Mouse (Mus musculus) embryonic facial prominence, embryonic 11.5 days (tissue): Measurements from ENCODE around the gene Lef1. TPM values are rescaled to one million over a fixed set of nuclear protein-coding genes. Genes with fewer than 3 reads are reported as not detected.

Source experiments
- ATAC-seq: fragments of 200-750 bp; cut with Nextera tagmentation; replicated peaks from 2 replicates; pipeline ENCODE4 v1.8.0; 2017; ENCODE audit warnings: low read depth; ENCODE audit not compliant: insufficient number of reproducible peaks, low FRiP score, low TSS enrichment
- DNase-seq: peaks from one replicate; pipeline ENCODE4 v3.0.0-alpha.2; 2015; ENCODE audit warnings: low spot score
- H3K27ac ChIP-seq: fragments of 300-500 bp; sonication (generic); replicated peaks from 2 replicates; pipeline ENCODE4 v1.5.1; 2014; ENCODE audit warnings: mild to moderate bottlenecking, low read depth, low read length, control low read depth
- H3K27me3 ChIP-seq: fragments of 300-500 bp; sonication (generic); 2 replicates; pipeline ENCODE4 v1.6.1; 2014; ENCODE audit warnings: mild to moderate bottlenecking, low read length, moderate library complexity, mixed read lengths; ENCODE audit not compliant: control insufficient read depth, insufficient read depth
- H3K36me3 ChIP-seq: fragments of 300-500 bp; sonication (generic); replicated peaks from 2 replicates; pipeline ENCODE4 v1.6.1; 2014; ENCODE audit warnings: low read depth, mild to moderate bottlenecking, low read length, moderate library complexity, mixed read lengths; ENCODE audit not compliant: control insufficient read depth, insufficient read depth
- H3K4me1 ChIP-seq: fragments of 300-500 bp; sonication (generic); 2 replicates; pipeline ENCODE4 v1.6.1; 2014; ENCODE audit warnings: low read length, mixed read lengths; ENCODE audit not compliant: control insufficient read depth, insufficient read depth
- H3K4me2 ChIP-seq: fragments of 300-500 bp; sonication (generic); 2 replicates; pipeline ENCODE4 v1.6.1; 2014; ENCODE audit warnings: low read depth, mild to moderate bottlenecking, control low read depth, low read length, moderate library complexity
- H3K4me3 ChIP-seq: fragments of 300-500 bp; sonication (generic); 2 replicates; pipeline ENCODE4 v1.5.1; 2014; ENCODE audit warnings: low read depth, low read length, control low read depth
- H3K9ac ChIP-seq: fragments of 300-500 bp; sonication (generic); replicated peaks from 2 replicates; pipeline ENCODE4 v1.6.1; 2014; ENCODE audit warnings: mild to moderate bottlenecking, control low read depth, low read length
- H3K9me3 ChIP-seq: fragments of 300-500 bp; sonication (generic); replicated peaks from 2 replicates; pipeline ENCODE4 v1.6.1; 2016; ENCODE audit warnings: mild to moderate bottlenecking, low read length, inconsistent platforms, mixed read lengths; ENCODE audit not compliant: control insufficient read depth
- WGBS: fragments of 180-500 bp; shearing (Covaris S2); extraction: QIAGEN DNeasy Blood & Tissue Kit; methylation state at CpG from one replicate; pipeline ENCODE4 v1.1.7; 2014; 5-methylcytosine and 5-hydroxymethylcytosine counted together
- polyA plus RNA-seq: library from polyadenylated mRNA; unstranded; fragments of >200 nt; fragmentation: Nextera tagmentation; extraction: Ambion mirVana; gene quantifications from 2 replicates; pipeline ENCODE4 v1.2.1, GENCODE M21; 2014

The Lef1 gene
- polyA plus RNA-seq, 1 experiment from 2014 or later, result 87.2 TPM

- ATAC-seq, result no peak
- Histone ChIP-seq H3K4me2 (no peak overlapping the region), H3K4me3 (no peak overlapping the region), H3K9ac (no peak overlapping the region), H3K27me3 (no peaks in the 10 kb centered on the region), H3K4me1 (peaks cover 3% of the 10 kb centered on the region; the same call in 1 of the 2 replicates), H3K36me3 (no peaks in the 10 kb centered on the region), H3K9me3 (no peaks in the 10 kb centered on the region), H3K27ac (no peak overlapping the region)
- 71% methylated on average over 9 of the region's 9 CpGs for WGBS
- DNase-seq, result no peak
Measured at GRCm38 (mm10) chr3:131138224-131138623, 28.0 kb downstream of the Lef1 start.

DNA sequence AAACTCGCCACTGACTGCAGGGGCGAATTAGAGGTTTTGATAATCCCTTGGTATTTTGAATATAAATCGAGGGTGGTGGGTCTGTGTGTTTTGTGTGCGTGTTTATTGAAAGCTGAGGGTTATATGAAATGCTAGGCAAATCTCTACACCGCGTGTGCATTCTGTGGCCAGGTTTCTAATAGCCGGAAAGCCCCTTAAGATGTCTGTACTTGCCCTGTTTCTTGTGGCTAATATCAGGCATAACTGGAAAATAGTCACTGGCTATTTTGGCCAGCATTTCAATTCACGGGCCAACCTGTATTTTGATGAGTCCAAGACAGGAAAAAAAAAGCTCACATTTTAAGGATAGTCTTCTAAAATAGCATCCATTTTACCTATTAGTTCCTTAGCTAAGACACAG is 28.5 kb downstream of the Lef1 start:
- 66% methylated on average over 8 of the region's 8 CpGs for WGBS

GRCm38 (mm10) chr3:131139345-131140090 is 29.2 kb downstream of the Lef1 start:
- Histone ChIP-seq H3K27me3 (no peaks in the 10 kb centered on the region), H3K4me3 (no peak overlapping the region), H3K27ac (no peak overlapping the region), H3K9me3 (no peaks in the 10 kb centered on the region), H3K36me3 (no peaks in the 10 kb centered on the region), H3K4me2 (no peak overlapping the region), H3K9ac (no peak overlapping the region), H3K4me1 (peaks cover 3% of the 10 kb centered on the region; the same call in 1 of the 2 replicates)
- DNase-seq (no peak), ATAC-seq (no peak)
- 43% methylated on average over 14 of the region's 14 CpGs for WGBS

More for the DNA sequence above, 28.5 kb downstream of the Lef1 start:
- DNase-seq (no peak), ATAC-seq (no peak)
- H3K4me2 ChIP-seq, result no peak overlapping the region
- H3K36me3 ChIP-seq, result no peaks in the 10 kb centered on the region
- no peaks in the 10 kb centered on the region for H3K27me3 ChIP-seq
- H3K9me3 ChIP-seq, result no peaks in the 10 kb centered on the region
- no peak overlapping the region for H3K9ac ChIP-seq
- H3K4me1 ChIP-seq, result peaks cover 3% of the 10 kb centered on the region; the same call in 1 of the 2 replicates
- no peak overlapping the region for H3K27ac ChIP-seq
- H3K4me3 ChIP-seq, result no peak overlapping the region

DNA sequence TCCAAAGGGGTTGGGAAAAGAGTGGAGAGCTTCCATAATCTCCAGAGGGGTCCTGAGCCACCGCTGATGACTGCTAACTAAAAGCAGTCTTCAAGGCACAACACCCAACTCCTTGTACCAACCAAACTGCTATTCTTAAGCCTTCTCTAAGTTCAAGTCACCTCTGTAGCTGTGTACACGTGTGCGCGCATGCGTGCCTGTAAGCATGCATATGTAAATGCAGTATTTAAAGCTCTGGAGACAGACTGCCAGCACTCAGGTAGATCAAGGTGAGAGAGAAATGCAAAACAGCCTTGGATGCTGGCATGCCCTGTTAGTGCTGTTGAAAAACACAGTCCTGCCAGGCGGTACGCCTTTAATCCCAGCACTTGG is 29.8 kb downstream of the Lef1 start:
- Histone ChIP-seq H3K4me1 (peaks cover 3% of the 10 kb centered on the region; the same call in 1 of the 2 replicates), H3K36me3 (no peaks in the 10 kb centered on the region), H3K4me2 (no peak overlapping the region), H3K27ac (no peak overlapping the region), H3K9ac (no peak overlapping the region), H3K9me3 (no peaks in the 10 kb centered on the region), H3K4me3 (no peak overlapping the region), H3K27me3 (no peaks in the 10 kb centered on the region)
- 88% methylated on average over 7 of the region's 7 CpGs for WGBS
- DNase-seq (no peak), ATAC-seq (no peak)

GRCm38 (mm10) chr3:131141546-131141945 is 31.3 kb downstream of the Lef1 start:
- peak; percentile 63 for DNase-seq
- H3K36me3 ChIP-seq, result no peaks in the 10 kb centered on the region
- no peak overlapping the region for H3K27ac ChIP-seq
- H3K9me3 ChIP-seq, result no peaks in the 10 kb centered on the region
- no peak for ATAC-seq
- WGBS, result 9% methylated on average over 4 of the region's 4 CpGs
- no peak overlapping the region for H3K9ac ChIP-seq
- H3K4me2 ChIP-seq, result no peak overlapping the region
- H3K27me3 ChIP-seq, result no peaks in the 10 kb centered on the region
- H3K4me1 ChIP-seq, result peaks cover 3% of the 10 kb centered on the region; the same call in 1 of the 2 replicates
- no peak overlapping the region for H3K4me3 ChIP-seq

- Histone ChIP-seq H3K27me3 (no peaks in the 10 kb centered on the region), H3K9ac (no peak overlapping the region), H3K4me1 (peaks cover 3% of the 10 kb centered on the region; the same call in 1 of the 2 replicates), H3K9me3 (no peaks in the 10 kb centered on the region), H3K4me2 (no peak overlapping the region), H3K36me3 (no peaks in the 10 kb centered on the region), H3K27ac (no peak overlapping the region), H3K4me3 (no peak overlapping the region)
- DNase-seq, result no peak
- 59% methylated on average over 2 of the region's 2 CpGs for WGBS
- ATAC-seq, result no peak
Measured at GRCm38 (mm10) chr3:131144250-131144649, 34.0 kb downstream of the Lef1 start.

DNA sequence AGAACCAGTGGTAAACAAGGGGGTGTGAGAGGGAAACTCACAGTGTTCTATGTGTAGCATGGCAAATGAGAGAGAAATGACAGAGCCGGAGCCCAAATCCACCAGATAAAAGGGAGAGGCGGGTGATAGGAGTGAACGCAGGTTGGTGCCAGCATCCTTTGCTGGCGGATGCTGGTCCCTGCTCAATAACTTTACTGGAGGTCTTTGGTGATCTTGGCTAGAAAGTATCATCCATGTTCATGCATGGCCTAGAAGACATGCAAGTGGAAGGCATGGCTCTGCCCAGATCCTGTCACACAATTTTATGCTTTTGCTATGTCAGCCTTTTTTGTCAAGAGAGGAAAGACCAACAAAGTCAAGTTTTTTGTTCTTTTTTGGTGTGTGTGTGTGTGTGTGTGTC is 42.6 kb downstream of the Lef1 start:
- WGBS, result 93% methylated on average over 4 of the region's 4 CpGs
- H3K4me2 ChIP-seq, result no peak overlapping the region
- no peak for ATAC-seq
- H3K4me1 ChIP-seq, result peaks cover 5% of the 10 kb centered on the region
- no peak overlapping the region for H3K9ac ChIP-seq
- H3K27ac ChIP-seq, result no peak overlapping the region
- H3K4me3 ChIP-seq, result no peak overlapping the region
- H3K36me3 ChIP-seq, result no peaks in the 10 kb centered on the region
- no peak for DNase-seq
- H3K9me3 ChIP-seq, result no peaks in the 10 kb centered on the region
- H3K27me3 ChIP-seq, result no peaks in the 10 kb centered on the region

DNA sequence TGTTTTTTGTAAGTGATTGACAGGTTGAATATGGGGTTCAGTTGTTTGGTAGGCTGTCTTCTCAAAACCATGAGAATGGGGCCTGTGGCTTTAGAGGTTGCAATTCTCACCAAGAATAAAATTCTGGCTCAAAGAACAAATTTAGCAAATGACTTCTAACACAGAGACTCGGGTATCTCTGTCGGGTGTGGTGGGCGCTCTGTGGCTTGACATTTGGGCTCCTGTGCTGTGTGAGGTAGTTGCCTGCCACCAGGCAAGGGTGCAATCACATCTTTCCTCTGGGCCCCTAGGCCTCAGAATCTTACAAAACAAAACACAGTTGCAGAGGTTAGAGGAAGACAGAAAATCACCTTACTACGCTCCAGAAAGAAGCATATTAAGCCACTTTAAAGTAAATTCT is 43.6 kb downstream of the Lef1 start:
- H3K36me3 ChIP-seq, result no peaks in the 10 kb centered on the region
- H3K9me3 ChIP-seq, result no peaks in the 10 kb centered on the region
- WGBS, result 87% methylated on average over 4 of the region's 4 CpGs
- DNase-seq, result no peak
- no peak overlapping the region for H3K9ac ChIP-seq
- H3K27ac ChIP-seq, result no peak overlapping the region
- peaks cover 5% of the 10 kb centered on the region for H3K4me1 ChIP-seq
- H3K4me2 ChIP-seq, result no peak overlapping the region
- no peak overlapping the region for H3K4me3 ChIP-seq
- no peaks in the 10 kb centered on the region for H3K27me3 ChIP-seq
- ATAC-seq, result no peak
